Mouse (Mus musculus) colon, adult 2 months (tissue): ENCODE data around the gene Erfe. TPM values are rescaled to one million over a fixed set of nuclear protein-coding genes. Genes with fewer than 3 reads are reported as not detected.

Source experiments
- polyA plus RNA-seq: library from polyadenylated mRNA; depleted of rRNA; stranded (reverse); fragments of >200 nt; gene quantifications from 2 replicates; pipeline ENCODE4 v1.2.3, GENCODE M21; 2012; rRNA removed

Erfe gene
- polyA plus RNA-seq, result 10.5 and 12.9 TPM in 2 replicates

GRCm38 (mm10) chr1:91366215-91367108 lies at the start of gene Erfe:
Gene Erfe (plus strand): TSS chr1:91366430.

GRCm38 (mm10) chr1:91321760-91322438 lies 44.3 kb upstream of the Erfe start, which contains the start of gene Espnl:
Gene Espnl (plus strand): TSS chr1:91322075.

GRCm38 (mm10) chr1:91350841-91351240 lies 15.4 kb upstream of the Erfe start, which contains the start of gene Klhl30:
Gene Klhl30 (plus strand): TSS chr1:91351016.

GRCm38 (mm10) chr1:91398260-91399062 lies 32.2 kb downstream of the Erfe start, which contains the start of gene Ilkap:
Gene Ilkap (minus strand): TSS chr1:91398815.

GRCm38 (mm10) chr1:91413898-91414594 lies 47.8 kb downstream of the Erfe start, which contains the start of gene Hes6:
Gene Hes6 (minus strand): TSS chr1:91414038.

Other genes with a start within 250 kb of the Erfe start
- gene Rbm44, start 221.3 kb upstream of the Erfe start, polyA plus RNA-seq, result not detected in 2 replicates
- 108 and 137 TPM in 2 replicates for gene Ramp1, start 186.6 kb upstream of the Erfe start, polyA plus RNA-seq
- gene Ube2f, start 116.1 kb upstream of the Erfe start, polyA plus RNA-seq, result 24.7 and 25.8 TPM in 2 replicates
- gene Scly, start 68.1 kb upstream of the Erfe start, polyA plus RNA-seq, result 17.8 and 19.6 TPM in 2 replicates
- 0.08 and 0.20 TPM in 2 replicates for gene Espnl, start 44.4 kb upstream of the Erfe start, polyA plus RNA-seq
- gene Klhl30, start 15.4 kb upstream of the Erfe start, polyA plus RNA-seq, result 4.3 and 4.9 TPM in 2 replicates
- 47.9 and 49.3 TPM in 2 replicates for gene Ilkap, start 32.4 kb downstream of the Erfe start, polyA plus RNA-seq
- gene Hes6, start 47.6 kb downstream of the Erfe start, polyA plus RNA-seq, result 150 and 162 TPM in 2 replicates
- gene Per2, start 92.9 kb downstream of the Erfe start, polyA plus RNA-seq, result 9.6 and 16.1 TPM in 2 replicates
- 4.9 and 5.6 TPM in 2 replicates for gene Traf3ip1, start 128.2 kb downstream of the Erfe start, polyA plus RNA-seq
- 2.2 and 2.8 TPM in 2 replicates for gene Asb1, start 174.1 kb downstream of the Erfe start, polyA plus RNA-seq